Mouse (Mus musculus) CH12.LX (cell line): ENCODE measurements at regions not wholly inside any gene's neighbourhood (a gene's known extent, or its start where the extent isn't known, plus 50 kb on each side); places are given as distances from the start of the nearest gene placed in this dataset.

Source experiments
- CTCF ChIP-seq, 2 experiments: IDR thresholded peaks in 1 of 2; conservative IDR thresholded peaks in 1 of 2; 2 replicates each; pipeline ENCODE4 v1.5.1; 2011 to 2012; ENCODE audit warnings: low read depth in 2 of 2, low read length in 2 of 2, improper control_type of control experiment in 1 of 2, inconsistent platforms in 1 of 2, mild to moderate bottlenecking in 1 of 2, moderate library complexity in 1 of 2
- PAX5 ChIP-seq: IDR thresholded peaks from 2 replicates; pipeline ENCODE4 v1.6.1; 2012; ENCODE audit warnings: low read length, inconsistent platforms, mixed read lengths
- USF1 ChIP-seq: IDR thresholded peaks from 2 replicates; pipeline ENCODE4 v1.6.1; 2014; ENCODE audit warnings: low read depth, mild to moderate bottlenecking, inconsistent platforms, low read length, improper control_type of control experiment
- USF2 ChIP-seq: conservative IDR thresholded peaks from 2 replicates; pipeline ENCODE4 v1.6.1; 2011; ENCODE audit warnings: low read depth, low read length, improper control_type of control experiment
- ZNF384 ChIP-seq: IDR thresholded peaks from 2 replicates; pipeline ENCODE4 v1.6.1; 2012; ENCODE audit warnings: low read depth, low read length, improper control_type of control experiment, inconsistent platforms

DNA sequence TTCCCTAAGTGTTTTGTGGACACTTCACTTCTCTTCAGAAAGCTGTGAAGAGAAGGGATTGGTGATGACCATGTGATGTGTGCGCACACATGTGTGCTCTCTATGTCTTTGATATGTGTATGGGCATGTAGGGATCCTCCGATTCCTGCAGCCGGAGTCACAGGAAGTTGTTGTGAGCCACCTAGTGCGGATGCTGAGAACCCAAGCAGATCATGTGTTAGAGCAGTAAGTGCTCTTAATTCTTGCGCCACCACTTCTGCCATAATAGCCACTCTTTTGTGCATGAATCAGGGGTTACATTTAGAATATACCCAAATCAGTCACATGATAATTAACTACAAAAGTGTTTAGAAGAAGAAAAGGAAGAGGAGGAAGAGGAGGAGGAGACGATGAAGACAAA, 170.7 kb downstream of the Tmem26 start:
- TF ChIP-seq CTCF (conservative IDR thresholded peaks at IDR 0.05 in 1 of 2, IDR thresholded peaks at IDR 0.05 in 1 of 2; ENCODE audit: low read depth in 2 of 2, low read length in 2 of 2) (no peak), USF2 (no peak), USF1 (no peak), ZNF384 (no peak), PAX5 (no peak)
